Mouse (Mus musculus) gastrocnemius, postnatal 25 days (tissue): ENCODE results near the gene Nedd9. TPM values are rescaled to one million over a fixed set of nuclear protein-coding genes. Genes with fewer than 3 reads are reported as not detected.

Source experiments
- DNase-seq: peaks from one replicate; pipeline ENCODE4 v3.0.0; 2022
- total RNA-seq, 2 experiments: library from RNA; stranded (reverse); gene quantifications; 1 replicate in 1 of 2; 2 replicates in 1 of 2; pipeline ENCODE4 v1.2.3; 2021

Nedd9 gene
- total RNA-seq, 2 experiments from 2014 or later: 4.5 to 9.4 TPM

DNA sequence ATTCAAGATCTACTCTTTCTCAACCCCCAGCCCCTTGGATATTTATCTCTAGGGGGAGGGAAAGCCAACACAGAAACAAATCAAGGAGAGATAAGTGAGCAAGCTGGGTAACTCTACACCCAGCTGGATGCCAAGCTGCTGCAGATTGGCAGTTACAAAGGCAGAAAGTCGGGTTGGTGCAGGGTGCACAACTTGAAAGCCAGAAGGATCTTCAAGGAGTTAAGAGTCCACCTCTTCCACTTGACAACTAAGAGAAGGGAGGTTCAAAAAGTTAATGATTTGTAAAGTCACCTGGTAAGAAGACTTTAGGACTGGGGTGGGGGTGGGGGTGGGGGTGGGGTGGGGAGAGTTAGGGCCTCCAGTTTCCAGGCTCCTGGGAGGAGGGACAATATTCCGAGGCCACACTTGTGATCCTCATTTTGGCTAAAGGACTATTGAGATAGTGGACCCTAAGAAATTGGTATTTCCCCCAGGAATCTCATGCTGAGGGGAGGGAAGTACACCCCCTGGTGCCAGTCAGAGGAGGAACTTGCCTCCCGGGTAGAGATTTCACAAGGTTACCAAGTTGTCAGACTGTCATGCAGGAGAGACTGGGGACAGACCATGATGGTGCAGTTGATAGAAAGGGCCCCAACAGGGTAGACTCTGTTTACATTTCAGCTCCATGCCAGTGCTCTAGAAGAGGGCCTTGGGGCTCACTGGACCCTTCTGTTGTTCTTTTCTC is 143.8 kb downstream of the Nedd9 start:
- no peak for DNase-seq

DNA sequence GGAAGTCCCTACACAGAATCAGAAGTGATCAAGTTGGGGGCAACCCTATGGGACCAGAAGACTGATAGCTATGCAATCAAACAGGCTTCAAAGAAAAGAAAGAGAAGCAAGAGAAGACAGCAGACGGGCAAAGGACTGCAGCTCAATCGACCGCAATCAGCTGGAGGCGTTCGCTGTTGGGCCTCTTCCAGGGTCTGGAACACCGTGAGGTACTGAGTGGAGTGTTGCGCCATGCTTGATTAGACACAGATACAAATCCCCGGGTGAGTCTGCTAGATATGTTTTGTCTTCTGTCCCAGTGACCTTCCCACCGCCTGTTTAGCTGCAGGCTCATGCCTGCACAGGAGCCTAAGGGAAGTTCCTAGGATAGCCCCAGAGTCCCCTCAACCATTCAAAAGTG is 145.7 kb downstream of the Nedd9 start:
- DNase-seq: no peak

DNA sequence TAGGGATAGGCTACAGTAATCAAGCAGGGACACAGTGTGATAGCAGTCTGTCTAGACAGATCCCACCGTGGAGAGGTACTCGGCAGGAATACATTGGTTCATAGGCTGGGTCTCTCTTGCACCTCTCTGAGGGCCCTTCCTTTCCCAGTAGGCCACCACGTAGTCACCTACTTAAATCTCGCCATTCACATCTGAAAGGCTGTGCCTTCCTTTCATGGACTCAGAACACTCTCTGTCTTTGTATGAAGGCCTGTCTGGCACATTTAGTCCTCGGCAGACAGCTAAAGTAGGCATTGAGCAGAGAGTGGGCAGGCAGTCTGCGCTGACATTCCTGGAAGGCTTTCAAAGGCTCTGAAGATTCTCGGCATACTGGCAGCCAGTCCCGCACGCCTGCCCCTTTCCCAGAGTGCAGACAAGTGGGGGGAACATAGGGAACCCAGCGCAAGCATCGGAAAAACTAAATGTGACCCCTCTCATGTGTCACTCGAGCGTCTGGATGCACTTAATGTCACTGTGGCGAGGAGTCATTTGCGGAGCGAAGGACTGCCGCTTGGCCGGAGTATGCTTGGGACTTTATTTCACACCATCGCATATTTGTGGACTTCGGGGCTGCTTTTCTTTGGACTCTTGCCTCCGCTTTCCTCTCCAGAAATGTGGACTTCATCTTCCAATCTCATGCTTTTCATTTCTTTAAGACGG is 147.4 kb downstream of the Nedd9 start:
- peak; percentile 62 for DNase-seq

DNA sequence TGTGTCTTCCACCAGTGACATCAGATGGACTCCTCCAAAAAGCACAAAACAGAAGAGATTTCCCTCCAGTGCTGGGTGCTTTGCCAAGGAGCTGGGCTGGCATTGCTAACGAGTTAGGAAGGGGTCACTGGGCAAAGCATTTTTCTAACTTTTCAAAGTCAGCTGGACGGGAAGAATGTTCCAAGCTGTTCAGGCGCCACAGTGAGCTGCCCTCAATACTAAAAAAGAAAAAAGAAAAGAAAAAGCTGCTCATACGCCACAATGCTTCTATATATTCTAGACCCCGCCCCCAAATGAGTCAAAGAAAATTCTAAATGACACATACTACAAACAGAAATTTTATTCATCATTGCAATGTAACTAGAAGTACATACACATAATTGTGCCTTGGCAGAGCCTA is 148.0 kb downstream of the Nedd9 start:
- no peak for DNase-seq

DNA sequence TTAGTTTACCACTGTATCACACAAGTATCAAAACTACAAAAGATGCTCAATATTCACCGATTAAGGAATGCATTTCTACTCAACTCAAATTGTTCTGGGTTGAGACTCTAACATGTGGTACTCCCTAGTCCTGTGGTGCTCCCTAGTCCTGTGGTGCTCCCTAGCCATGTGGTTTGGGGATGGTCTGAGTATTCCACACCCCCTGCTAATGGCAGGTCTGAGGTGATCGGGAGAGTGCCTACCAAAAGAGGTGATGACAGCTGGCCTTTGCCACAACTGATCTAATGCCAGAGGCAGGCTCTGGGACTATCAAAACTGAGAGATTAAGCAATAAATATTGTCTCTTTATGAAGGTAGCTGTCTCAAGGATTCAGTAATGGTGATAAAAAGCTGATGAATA is 149.8 kb downstream of the Nedd9 start:
- no peak for DNase-seq

DNA sequence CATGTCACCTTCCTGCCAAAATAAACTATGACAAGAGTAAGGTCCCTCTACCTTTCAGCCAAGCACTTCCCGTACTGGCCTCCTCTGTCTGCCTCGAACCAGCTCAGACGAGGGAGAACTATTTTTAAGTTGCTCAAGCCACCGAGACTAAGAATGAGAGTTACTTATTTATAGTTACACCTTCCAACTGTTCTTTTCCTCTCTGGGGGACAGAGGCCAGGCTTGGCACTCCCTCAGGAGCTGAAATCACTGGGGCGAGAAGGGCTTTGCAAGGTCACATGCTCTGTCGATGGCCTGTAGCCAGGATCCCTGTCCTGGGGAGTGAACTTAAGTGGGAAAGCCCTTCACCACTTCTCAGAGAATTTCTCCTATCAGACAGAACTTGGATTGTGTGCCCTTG is 150.9 kb downstream of the Nedd9 start:
- peak; percentile 78 for DNase-seq

DNA sequence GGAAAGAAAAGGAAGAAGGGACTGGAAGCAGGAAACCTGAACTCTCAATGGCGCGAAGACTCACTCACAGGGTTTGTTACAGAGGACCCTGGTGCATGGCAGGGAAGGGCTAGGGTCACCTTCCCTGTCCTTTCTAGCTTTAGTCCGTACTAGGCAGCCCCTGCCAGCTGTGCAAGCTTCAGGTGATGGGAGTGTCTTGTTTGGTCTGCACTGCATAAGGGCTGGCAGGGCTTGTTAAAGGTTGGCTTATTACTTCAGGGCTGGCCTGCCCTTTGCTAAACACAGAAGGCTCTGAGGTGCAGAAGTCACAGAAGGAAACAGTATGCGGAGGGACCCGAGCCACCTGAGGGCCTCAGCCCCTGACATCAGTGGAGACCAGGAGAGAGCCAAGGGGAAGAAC is 151.4 kb downstream of the Nedd9 start:
- DNase-seq: no peak

DNA sequence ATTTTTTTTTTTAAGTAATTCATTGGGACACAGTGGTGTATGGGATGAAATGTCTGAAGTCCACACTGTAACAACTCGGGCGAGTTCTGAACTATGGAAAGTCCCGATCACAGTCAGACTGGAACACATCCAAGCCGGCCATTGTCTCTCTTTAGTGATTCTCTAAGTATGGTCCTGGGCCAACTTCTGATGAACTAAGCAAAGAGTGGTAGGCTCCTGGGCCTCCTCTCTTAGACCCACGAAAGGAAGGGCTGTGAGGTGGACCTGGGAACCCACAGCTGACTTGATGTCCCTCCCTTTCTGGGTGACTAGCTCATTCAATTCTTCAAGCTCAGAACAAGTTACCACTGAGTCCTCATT is 152.5 kb downstream of the Nedd9 start:
- no peak for DNase-seq

DNA sequence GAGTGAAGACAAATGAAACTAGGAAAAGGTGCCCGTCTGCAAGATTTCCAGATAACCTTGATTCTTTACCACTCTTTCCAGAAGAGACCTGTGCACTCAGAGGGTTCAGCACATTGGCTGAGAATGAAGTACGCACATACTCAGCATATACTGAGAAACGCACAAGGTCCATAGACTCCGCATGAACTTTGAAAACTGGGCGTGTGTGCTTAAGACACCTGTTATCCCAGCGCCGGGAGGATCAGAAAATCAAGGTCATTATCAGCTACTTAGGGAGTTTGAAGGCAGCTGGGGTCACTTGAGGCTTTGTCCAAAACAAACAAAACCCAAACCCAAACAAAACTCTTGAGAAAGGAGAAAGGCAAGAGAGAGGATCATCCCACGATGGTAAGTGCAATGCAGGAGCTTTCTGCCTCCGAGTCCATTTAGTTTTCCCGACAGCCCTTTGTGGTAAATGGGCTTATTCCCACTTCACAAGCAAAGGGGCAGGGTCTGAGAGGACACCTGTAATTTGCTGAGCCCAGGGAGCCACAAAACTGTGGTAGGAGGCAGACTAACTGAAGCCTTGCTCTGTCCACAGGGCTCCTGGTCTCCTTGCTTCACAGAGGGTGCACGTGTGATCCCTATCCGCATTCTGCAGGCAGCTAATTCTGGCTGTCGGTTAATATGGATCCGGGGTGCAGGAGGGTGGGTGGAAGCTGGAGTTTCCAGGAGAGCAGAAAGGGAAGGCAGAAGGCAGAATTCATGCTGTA is 153.1 kb downstream of the Nedd9 start:
- DNase-seq: no peak

DNA sequence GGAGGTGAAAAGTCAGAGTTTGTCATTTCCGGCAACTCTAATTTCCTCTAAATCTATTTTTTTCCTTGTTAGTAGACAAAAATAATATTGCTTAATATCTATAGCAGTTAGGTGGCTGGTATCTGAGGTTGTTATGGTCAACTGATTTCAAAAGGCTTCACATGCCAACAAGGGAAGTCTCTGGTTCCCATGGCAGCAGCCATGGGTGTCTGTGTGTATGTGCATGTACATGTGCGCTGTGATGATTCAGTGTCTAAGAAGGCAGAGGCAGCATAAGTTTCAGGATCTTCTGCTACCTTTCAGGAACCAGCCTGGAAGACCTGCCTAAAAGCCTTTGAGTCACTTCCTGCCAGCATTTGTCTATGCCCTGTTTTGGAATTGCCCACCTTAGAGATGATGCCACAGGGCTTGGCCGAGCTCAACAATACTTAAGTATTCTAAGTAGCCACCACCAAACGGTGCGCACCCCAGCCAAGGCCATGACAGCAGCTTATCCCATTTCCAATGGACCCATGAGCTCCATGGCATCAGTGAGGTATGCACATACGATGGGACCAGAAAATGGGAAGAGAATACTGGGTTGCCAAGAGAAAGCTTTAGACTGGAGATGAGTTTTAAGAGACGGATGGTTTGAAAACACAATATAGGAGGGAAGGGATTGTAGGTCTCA is 155.4 kb downstream of the Nedd9 start:
- DNase-seq: no peak

DNA sequence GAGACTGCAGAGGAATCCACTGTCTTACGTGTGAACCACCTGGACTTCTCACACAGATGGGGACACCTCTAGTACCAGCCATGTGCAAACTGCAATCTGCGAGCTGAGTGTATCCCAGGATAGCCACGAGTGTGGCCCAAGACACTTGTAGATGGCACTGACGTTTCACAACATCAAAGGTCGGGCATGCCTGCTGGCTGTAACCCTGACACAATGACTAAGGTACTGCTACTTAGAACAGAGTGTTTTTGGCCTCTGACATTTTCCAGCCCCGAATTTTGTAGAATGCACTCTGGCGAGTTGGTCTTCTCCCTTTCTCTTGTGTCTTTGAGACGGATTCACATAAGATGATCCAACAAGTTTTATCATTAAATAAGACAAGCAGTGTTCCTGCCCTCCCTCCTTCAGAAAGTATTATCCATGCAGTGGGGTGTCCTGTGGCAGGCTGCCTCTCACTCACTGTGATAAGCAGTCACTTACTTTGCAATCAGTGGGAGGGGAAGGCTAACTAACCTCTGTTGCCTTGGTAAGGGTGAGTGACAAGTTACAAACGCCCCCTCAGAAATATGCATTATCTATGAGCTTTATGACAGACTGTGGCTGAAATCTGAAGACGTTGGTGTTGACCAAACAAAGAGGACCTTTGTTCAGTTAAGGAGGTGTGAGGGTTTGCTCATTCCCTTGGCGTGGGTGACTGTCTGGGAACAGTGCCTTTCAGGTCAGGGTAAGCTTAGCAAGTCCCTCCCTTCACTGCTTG is 156.4 kb downstream of the Nedd9 start:
- no peak for DNase-seq

DNA sequence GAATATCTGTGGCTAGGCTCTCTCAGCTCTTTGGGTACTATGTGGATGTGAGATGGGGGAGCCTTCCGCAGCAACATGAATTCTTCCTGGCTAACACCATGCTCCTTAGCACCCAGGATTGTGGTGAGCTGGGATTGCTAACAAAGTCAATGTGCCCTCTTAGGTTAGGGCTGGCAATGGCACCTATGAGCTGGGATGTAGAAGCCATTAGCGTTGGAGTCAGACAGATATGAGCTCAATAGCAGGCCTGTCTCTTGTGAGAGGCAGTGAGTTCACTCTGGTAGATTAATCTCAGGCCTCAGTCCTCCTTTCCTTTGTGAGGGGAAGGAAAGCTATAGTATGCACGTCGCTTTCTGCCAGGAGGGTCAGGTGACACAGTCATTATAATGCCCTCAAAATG is 157.1 kb downstream of the Nedd9 start:
- no peak for DNase-seq

DNA sequence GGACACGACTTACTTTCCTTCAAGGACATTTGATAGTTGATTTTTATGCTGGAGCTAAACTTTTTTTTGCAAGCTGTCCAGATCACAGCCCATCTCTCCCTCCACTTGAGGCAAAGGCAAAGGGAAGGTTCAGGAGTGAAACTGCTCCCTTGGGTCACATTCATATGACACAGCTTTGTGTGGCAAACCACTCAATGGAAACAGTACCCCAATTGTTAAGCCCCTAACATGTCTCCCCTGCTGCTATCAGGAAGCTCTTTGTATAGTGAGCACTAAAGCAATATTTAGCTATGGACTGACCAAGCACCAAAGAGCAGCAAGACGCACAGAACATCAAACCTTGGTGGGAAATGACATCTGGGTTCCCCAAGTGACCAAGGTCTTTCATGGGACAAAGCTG is 158.7 kb downstream of the Nedd9 start:
- no peak for DNase-seq

DNA sequence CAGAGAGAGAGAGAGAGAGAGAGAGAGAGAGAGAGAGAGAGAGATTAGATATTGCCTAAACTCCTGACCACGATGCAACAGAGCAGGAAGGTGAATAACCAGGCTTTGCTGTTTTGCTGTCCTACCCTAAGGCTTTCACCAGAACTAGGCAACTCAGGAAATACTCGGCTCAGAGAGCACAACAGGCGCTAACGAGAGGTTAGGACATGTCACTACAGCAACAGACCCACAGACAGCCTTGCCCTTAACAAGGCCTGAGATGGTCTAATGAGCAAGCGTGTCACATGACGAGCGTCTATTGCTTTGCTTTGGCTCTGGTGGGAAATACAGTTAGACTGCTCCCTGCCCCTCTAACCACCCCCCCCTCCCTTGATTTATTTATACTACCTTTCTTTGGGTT is 159.6 kb downstream of the Nedd9 start:
- no peak for DNase-seq

DNA sequence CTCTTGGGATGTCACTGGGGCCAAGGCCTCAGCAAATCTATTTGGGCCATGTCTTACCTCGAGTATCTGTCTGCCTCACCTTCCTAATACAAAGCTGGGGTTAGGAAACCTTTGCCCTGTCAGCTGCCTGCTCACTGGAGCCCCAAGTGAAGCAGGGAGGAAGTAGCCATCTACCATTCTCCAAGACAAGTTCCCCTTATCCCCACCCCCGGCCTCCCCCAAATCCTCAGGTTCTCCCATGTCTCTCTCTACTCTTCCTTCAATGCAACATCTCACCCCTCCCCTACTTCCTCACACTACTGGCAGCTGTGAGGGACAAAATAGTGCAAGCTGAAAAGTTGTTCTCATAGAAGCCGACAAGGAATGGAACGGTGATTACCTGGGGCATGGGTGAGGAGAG is 161.0 kb downstream of the Nedd9 start:
- no peak for DNase-seq

DNA sequence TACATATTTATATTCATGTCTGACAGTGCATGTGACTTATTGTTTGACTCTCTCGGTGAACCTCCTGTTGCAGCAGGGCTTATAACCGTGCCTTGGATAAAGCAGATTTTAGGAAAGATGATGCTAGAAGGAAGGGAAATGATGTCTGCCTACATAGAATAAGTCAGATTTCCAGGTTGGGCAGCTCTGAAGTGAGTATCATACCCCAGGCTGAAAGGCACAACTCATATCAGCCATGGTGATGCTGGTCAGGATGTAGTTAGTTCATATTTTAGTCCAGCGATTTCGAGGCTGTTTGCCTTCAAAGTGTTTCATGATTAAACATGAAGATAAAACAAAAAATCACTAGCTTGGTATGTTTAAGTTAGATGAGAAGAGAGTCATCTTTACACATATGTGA is 161.8 kb downstream of the Nedd9 start:
- DNase-seq: no peak

DNA sequence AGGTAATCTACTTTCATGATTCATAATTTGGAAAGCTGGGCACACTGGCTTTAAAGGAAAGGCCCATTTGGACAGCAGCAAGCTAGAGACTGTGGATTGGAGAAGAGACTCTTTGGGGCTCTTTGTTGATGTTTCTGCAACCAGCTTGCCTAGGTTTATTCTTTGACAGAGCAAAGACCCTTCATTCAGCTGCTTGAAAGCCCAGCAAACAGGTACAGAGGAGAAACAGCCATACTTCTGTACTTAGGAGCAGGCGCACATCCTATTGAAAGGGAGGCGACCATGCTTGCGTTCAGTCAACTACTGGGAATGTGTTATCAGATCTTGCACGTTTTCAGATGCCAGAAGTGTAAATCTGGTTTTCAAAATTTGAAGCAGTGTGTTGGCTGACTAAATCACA is 162.5 kb downstream of the Nedd9 start:
- no peak for DNase-seq

DNA sequence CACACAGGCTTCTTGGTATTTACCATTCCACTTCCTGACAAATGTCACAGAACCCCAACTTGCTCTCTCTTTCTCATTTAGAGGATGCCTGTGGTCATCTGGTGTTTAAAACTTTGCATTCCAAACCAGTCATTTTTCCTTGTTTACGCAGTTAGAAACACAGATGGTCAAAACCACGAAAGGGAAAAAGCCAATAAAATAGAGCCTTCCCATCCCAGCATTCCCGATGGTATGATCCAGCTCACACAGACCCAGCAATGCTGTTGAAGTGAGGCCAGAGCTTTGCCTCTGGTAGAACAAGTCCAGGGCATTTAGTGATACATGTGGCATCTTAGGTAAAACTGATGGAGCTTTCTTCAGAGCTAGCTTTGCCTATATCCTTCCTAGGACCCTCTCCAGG is 165.7 kb downstream of the Nedd9 start:
- no peak for DNase-seq

DNA sequence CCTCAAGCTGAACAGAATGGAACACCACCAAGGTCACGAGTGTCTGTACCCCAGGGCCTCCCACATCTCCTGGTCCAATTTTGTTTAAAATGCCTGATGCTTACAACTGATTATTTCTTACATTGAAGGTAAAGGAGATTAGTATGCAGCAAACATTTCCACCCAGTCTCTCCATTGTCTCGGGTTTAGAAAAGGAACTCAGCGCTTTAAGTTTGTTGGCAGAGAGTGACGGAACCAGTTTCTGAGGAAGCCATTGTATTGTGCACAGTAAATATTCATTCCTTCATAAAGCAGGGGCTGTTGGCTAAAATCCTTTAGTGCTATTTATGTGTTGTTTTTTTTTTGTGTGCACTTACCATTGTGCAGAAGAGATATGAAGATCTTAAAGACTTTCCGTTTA is 166.4 kb downstream of the Nedd9 start:
- DNase-seq: no peak

DNA sequence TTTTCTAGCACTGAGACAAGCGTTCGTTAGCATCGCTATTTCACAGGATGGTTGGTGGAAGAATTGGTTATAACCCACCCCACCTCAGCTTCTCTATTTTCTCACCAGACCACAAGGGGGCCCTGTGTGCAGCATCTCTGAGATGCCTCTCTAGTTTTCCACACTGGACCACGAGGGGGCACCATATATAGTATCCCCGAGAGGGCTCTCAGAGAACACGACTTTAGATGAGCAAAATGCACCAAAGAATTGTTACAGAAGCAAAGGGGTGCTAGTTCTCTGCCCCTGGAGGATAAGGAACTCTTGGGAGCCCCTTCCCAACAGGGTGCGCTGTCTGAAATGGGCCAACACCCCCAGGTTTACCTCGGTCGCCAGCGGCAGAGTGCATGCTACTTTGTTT is 184.4 kb downstream of the Nedd9 start:
- peak; percentile 37 for DNase-seq

DNA sequence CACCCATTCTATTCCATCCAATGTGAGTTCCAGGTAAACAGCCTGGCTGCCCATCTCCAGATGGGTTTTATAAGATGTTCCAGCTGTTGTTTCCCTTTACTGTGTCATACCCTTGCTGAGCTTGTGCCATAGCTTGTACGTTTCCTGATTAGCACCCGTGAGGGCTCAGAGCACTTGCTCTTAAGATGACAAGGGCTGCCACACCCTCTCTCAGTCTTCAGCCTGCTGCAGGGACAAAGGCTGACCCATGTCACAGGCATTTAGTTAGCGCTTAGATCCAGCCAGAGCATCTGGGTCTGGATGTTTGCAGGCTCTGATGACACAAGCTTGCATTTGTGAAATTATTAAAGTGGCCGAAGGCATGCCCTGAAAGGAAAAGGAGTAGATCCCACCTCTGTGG is 187.1 kb downstream of the Nedd9 start:
- no peak for DNase-seq

DNA sequence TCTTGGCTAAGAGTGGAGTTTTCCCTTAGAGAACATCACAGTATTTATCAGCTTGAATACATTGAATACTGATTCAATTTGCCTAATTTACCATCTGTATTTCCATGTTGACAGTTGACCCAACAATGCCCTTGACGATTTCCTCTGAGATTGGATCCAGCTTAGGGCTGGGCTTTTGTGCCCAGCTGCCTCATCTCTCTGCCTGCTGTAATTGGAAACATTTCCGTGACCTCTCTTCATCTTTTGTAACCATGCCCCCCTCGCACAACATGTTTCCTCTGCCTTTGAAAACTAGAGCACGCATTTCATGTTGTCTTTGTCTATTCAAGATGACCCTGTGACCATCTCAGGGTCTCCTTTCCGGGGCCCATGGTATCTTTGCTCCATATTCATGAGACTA is 188.2 kb downstream of the Nedd9 start:
- no peak for DNase-seq
